8 mouse cellular contexts compared by ENCODE assay signal in the genomic region with DNA sequence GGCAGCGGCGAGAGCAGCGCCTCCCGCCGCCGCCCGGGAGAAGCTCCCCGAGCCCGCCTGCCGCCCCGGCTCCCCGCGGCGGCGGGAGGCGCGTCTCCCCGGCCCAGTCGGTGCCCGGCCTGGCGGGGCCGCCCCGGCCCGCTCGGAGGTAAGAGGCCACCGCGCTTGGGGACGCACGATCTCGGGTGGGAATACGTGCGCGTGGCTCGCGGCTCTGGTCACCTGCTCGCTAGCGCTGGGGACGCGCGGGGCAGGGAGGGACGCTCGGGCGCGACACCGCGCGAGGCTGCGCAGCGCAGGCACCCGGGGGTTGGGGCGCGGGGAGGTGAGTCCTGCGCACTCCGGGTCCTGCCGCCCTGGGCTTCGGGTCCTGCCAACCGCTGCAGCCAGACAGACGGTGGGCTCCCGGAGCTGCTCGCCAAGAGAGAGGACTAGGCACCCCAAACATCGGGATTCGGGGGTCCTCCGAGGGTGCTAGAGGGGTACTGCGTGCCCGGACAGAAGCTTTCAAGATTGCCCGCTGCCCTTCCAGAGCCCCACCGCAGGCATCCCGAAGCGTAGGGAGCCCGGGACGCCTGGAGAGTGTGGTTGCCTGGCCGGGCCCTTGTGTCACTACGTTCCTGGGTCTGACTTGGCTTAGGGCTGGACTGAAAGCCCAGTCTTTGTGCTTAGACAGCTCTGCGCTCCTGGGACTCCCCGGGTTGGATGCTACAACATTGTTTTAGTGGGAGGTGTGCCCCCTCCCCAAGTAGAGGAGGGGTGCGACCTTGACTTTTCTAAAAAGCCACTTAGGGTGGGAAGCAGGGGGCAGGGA. TPM values are rescaled to one million over a fixed set of nuclear protein-coding genes. Genes with fewer than 3 reads are reported as not detected.
DNase-seq lines count a peak whose midpoint lies in the region; ATAC-seq and TF ChIP-seq lines count a peak whose summit lies in the region.

No protein-coding gene starts in this region.

- peak; percentile 52 for DNase-seq in CD4-positive, CD25-positive, alpha-beta regulatory T cell, adult 2 months (ENCODE audit: low read depth, low spot score)
- peak; percentile 41 for DNase-seq in hindbrain, embryonic 14.5 days (ENCODE audit: low spot score)
- peak; percentile 70 to 78 for DNase-seq in left cerebral cortex, postnatal 36 days (ENCODE audit: low spot score in 2 of 2)
- peak; percentile 49 for DNase-seq in midbrain, postnatal 0 days (ENCODE audit: low spot score)
- DNase-seq in thymus, postnatal 25 days: peak; percentile 56

- H3K27me3 ChIP-seq in forebrain, embryonic 12.5 days: peaks cover 60% of the 10 kb centered on the region
- H3K27me3 ChIP-seq in hindbrain, embryonic 14.5 days (ENCODE audit: control insufficient read depth, insufficient read depth, low read length): peaks cover 52% of the 10 kb centered on the region
- peaks cover 9% of the 10 kb centered on the region for H3K27me3 ChIP-seq in midbrain, postnatal 0 days (ENCODE audit: insufficient read depth, low read length)

- H3K4me2 ChIP-seq in forebrain, embryonic 12.5 days: peak overlapping the region; percentile 99
- peak overlapping the region; percentile 100 for H3K4me2 ChIP-seq in hindbrain, embryonic 14.5 days (replicated peaks)
- peak overlapping the region; percentile 100 for H3K4me2 ChIP-seq in midbrain, postnatal 0 days (ENCODE audit: low read depth, low read length, poor library complexity, severe bottlenecking)

- 2% methylated on average over 72 of the region's 76 CpGs for WGBS in forebrain, embryonic 12.5 days
- WGBS in hindbrain, embryonic 14.5 days: under 1% methylated on average over 71 of the region's 76 CpGs
- under 1% methylated on average over 59 of the region's 76 CpGs for WGBS in midbrain, postnatal 0 days

- intact Hi-C loops in left cerebral cortex, postnatal 36 days (cut with DNase I): loop anchor here (5.0 kb wide), 3 partner anchors 97 to 182 kb away; no protein-coding TSS in a partner anchor

- peak overlapping the region; percentile 67 for H3K9ac ChIP-seq in forebrain, embryonic 12.5 days
- peak overlapping the region; percentile 70 for H3K9ac ChIP-seq in hindbrain, embryonic 14.5 days
- H3K9ac ChIP-seq in midbrain, postnatal 0 days (replicated peaks; ENCODE audit: low read length, poor library complexity, severe bottlenecking): peak overlapping the region; percentile 77

- no peak for ATAC-seq in CD4-positive, CD25-positive, alpha-beta regulatory T cell, adult 4 months
- ATAC-seq in forebrain, embryonic 12.5 days (ENCODE audit: low FRiP score): peak; percentile 76
- peak; percentile 63 for ATAC-seq in hindbrain, embryonic 14.5 days (ENCODE audit: low FRiP score)
- ATAC-seq in midbrain, postnatal 0 days (ENCODE audit: low FRiP score): peak; percentile 80

- H3K4me3 ChIP-seq in bone marrow macrophage, adult 2 months (ENCODE audit: insufficient read depth, low read length): peak overlapping the region; percentile 82
- H3K4me3 ChIP-seq in forebrain, embryonic 12.5 days (replicated peaks): peak overlapping the region; percentile 64
- H3K4me3 ChIP-seq in hindbrain, embryonic 14.5 days (replicated peaks; ENCODE audit: low read length): peak overlapping the region; percentile 82
- H3K4me3 ChIP-seq in midbrain, postnatal 0 days (ENCODE audit: low read depth, low read length): peak overlapping the region; percentile 84

- H3K4me1 ChIP-seq in bone marrow macrophage, adult 2 months (ENCODE audit: control insufficient read depth, insufficient read depth, low read length): peaks cover 10% of the 10 kb centered on the region
- peaks cover 29% of the 10 kb centered on the region for H3K4me1 ChIP-seq in forebrain, embryonic 12.5 days
- peaks cover 14% of the 10 kb centered on the region for H3K4me1 ChIP-seq in hindbrain, embryonic 14.5 days (replicated peaks; ENCODE audit: control insufficient read depth, insufficient read depth, low read length)
- 0 out of 2 replicates have a peak, but pooled peaks cover 2% of the 10 kb centered on the region for H3K4me1 ChIP-seq in midbrain, postnatal 0 days (ENCODE audit: insufficient read depth, low read length)

- H3K27ac ChIP-seq in bone marrow macrophage, adult 2 months (ENCODE audit: insufficient read depth, low read depth, low read length): no peak overlapping the region
- H3K27ac ChIP-seq in forebrain, embryonic 12.5 days: no peak overlapping the region
- H3K27ac ChIP-seq in hindbrain, embryonic 14.5 days: no peak overlapping the region
- no peak overlapping the region for H3K27ac ChIP-seq in midbrain, postnatal 0 days (ENCODE audit: low read depth, low read length)

- no peak for TF ChIP-seq CTCF in bone marrow macrophage, adult 2 months (IDR thresholded peaks at IDR 0.05; ENCODE audit: low read depth, low read length)
- no peak for TF ChIP-seq CTCF in midbrain, postnatal 0 days (IDR thresholded peaks at IDR 0.05)

- H3K36me3 ChIP-seq in forebrain, embryonic 12.5 days (replicated peaks): no peaks in the 10 kb centered on the region
- H3K36me3 ChIP-seq in hindbrain, embryonic 14.5 days (replicated peaks; ENCODE audit: control insufficient read depth, insufficient read depth): no peaks in the 10 kb centered on the region
- no peaks in the 10 kb centered on the region for H3K36me3 ChIP-seq in midbrain, postnatal 0 days (ENCODE audit: insufficient read depth, low read length)

- no peak for TF ChIP-seq POLR2A in bone marrow macrophage, adult 2 months (IDR thresholded peaks at IDR 0.05; ENCODE audit: borderline replicate concordance, low read depth, low read length)

- H3K9me3 ChIP-seq in forebrain, embryonic 12.5 days: no peaks in the 10 kb centered on the region
- no peaks in the 10 kb centered on the region for H3K9me3 ChIP-seq in hindbrain, embryonic 14.5 days (ENCODE audit: control insufficient read depth, low read length)
- H3K9me3 ChIP-seq in midbrain, postnatal 0 days (ENCODE audit: low read length): no peaks in the 10 kb centered on the region

RNA-seq across cellular contexts. Expression of gene Npas2, which starts 0.5 kb away (rescaled TPM):
- polyA plus RNA-seq in CD4-positive, CD25-positive, alpha-beta regulatory T cell, adult 4 months (2017; shearing (Covaris generic)): under 1 TPM; 0.17 to 0.32 TPM
- polyA plus RNA-seq in bone marrow macrophage, adult 2 months (2012; ENCODE audit: insufficient read depth, insufficient read length, missing spikeins): 0.60 and 0.75 TPM in 2 replicates
- 0.09 and 0.22 TPM in 2 replicates for polyA plus RNA-seq in forebrain, embryonic 12.5 days (2016; fragmentation: Nextera tagmentation; extraction: Ambion mirVana)
- 0.60 and 1.2 TPM in 2 replicates for polyA plus RNA-seq in hindbrain, embryonic 14.5 days (2014; fragmentation: Nextera tagmentation; extraction: Ambion mirVana)
- total RNA-seq in left cerebral cortex, postnatal 36 days (2021): 10 to 100 TPM; 59.3 to 65.4 TPM
- total RNA-seq in midbrain, postnatal 0 days (2014; rRNA removed): 1.5 TPM in 2 replicates
- 1.1 and 1.2 TPM in 2 replicates for polyA plus RNA-seq in midbrain, postnatal 0 days (2015; fragmentation: Nextera tagmentation; extraction: Ambion mirVana)
